Mouse (Mus musculus) embryonic facial prominence, embryonic 10.5 days (tissue): ENCODE results near the gene Fam98c. TPM values are rescaled to one million over a fixed set of nuclear protein-coding genes. Genes with fewer than 3 reads are reported as not detected.
"Not testable (repeated sequence)": the region's sequence is repeated elsewhere in the genome, so short reads cannot be mapped to it uniquely, and the experiment has no call there.

Experiments used
- DNase-seq: peaks from one replicate; pipeline ENCODE4 v3.0.0-alpha.2; 2017; ENCODE audit warnings: low spot score
- H3K27ac ChIP-seq: fragments of 300-500 bp; sonication (generic); replicated peaks from 2 replicates; pipeline ENCODE4 v1.5.1; 2016; ENCODE audit warnings: mild to moderate bottlenecking
- H3K27me3 ChIP-seq: fragments of 300-500 bp; sonication (generic); replicated peaks from 2 replicates; pipeline ENCODE4 v1.6.1; 2016; ENCODE audit warnings: low read depth, mild to moderate bottlenecking; ENCODE audit not compliant: poor library complexity, severe bottlenecking
- H3K36me3 ChIP-seq: fragments of 300-500 bp; sonication (generic); replicated peaks from 2 replicates; pipeline ENCODE4 v1.6.1; 2016; ENCODE audit warnings: mild to moderate bottlenecking, moderate library complexity
- H3K4me1 ChIP-seq: fragments of 300-500 bp; sonication (generic); 2 replicates; pipeline ENCODE4 v1.6.1; 2016
- H3K4me3 ChIP-seq: fragments of 300-500 bp; sonication (generic); 2 replicates; pipeline ENCODE4 v1.5.1; 2016; ENCODE audit warnings: mild to moderate bottlenecking, moderate library complexity
- H3K9me3 ChIP-seq: fragments of 300-500 bp; sonication (generic); 2 replicates; pipeline ENCODE4 v1.6.1; 2016; ENCODE audit warnings: mild to moderate bottlenecking
- WGBS: fragments of 180-500 bp; shearing (Covaris S2); methylation state at CpG from one replicate; pipeline ENCODE4 v1.1.7; 2016; 5-methylcytosine and 5-hydroxymethylcytosine counted together
- polyA plus RNA-seq: library from polyadenylated mRNA; unstranded; fragments of >200 nt; fragmentation: Nextera tagmentation; extraction: Ambion mirVana; gene quantifications from 2 replicates; pipeline ENCODE4 v1.2.1, GENCODE M21; 2016

The Fam98c gene
- polyA plus RNA-seq: 10.8 and 12.3 TPM in 2 replicates

- WGBS: 4% methylated on average over 68 of the region's 68 CpGs
- H3K27ac ChIP-seq: peak within 1 kb of the TSS; percentile 83
- H3K27me3 ChIP-seq: peaks cover 42% of the 10 kb centered on the region
- no peaks in the 10 kb centered on the region for H3K9me3 ChIP-seq
- DNase-seq: peak; percentile 89
- peaks cover 21% of the 10 kb centered on the region for H3K4me1 ChIP-seq
- H3K36me3 ChIP-seq: peaks cover 11% of the 10 kb centered on the region; the same call in 1 of the 2 replicates
- peak within 1 kb of the TSS; percentile 74 for H3K4me3 ChIP-seq
Observed at GRCm38 (mm10) chr7:29155838-29156782, at the start of gene Fam98c. Fam98c (minus strand) TSS chr7:29156234.

GRCm38 (mm10) chr7:29202577-29202976 lies 46.5 kb upstream of the Fam98c start:
- H3K9me3 ChIP-seq: no peaks in the 10 kb centered on the region
- 83% methylated on average over 6 of the region's 6 CpGs for WGBS
- no peak overlapping the region for H3K4me3 ChIP-seq
- H3K27ac ChIP-seq: no peak overlapping the region
- no peaks in the 10 kb centered on the region for H3K27me3 ChIP-seq
- H3K4me1 ChIP-seq: no peaks in the 10 kb centered on the region
- no peak for DNase-seq
- no peaks in the 10 kb centered on the region for H3K36me3 ChIP-seq

GRCm38 (mm10) chr7:29194230-29194629 lies 38.2 kb upstream of the Fam98c start:
- not testable (repeated sequence) for DNase-seq, H3K27me3 ChIP-seq, H3K36me3 ChIP-seq, H3K4me3 ChIP-seq, H3K27ac ChIP-seq, H3K4me1 ChIP-seq, H3K9me3 ChIP-seq
- 94% methylated on average over 1 of the region's 1 CpGs for WGBS

GRCm38 (mm10) chr7:29181323-29181722 lies 25.3 kb upstream of the Fam98c start:
- WGBS: 91% methylated on average over 4 of the region's 4 CpGs
- Histone ChIP-seq H3K27ac (0 out of 2 replicates have a peak overlapping the region, but pooled peaks have one; percentile 91), H3K4me1 (peaks cover 17% of the 10 kb centered on the region), H3K36me3 (peaks cover 23% of the 10 kb centered on the region), H3K4me3 (peak overlapping the region; percentile 78; the same call in 1 of the 2 replicates)
- not testable (repeated sequence) for H3K9me3 ChIP-seq, H3K27me3 ChIP-seq, DNase-seq

- Histone ChIP-seq H3K4me1 (peaks cover 17% of the 10 kb centered on the region), H3K9me3 (no peaks in the 10 kb centered on the region), H3K27me3 (no peaks in the 10 kb centered on the region), H3K27ac (peak overlapping the region; percentile 91; the same call in 1 of the 2 replicates), H3K36me3 (peaks cover 28% of the 10 kb centered on the region), H3K4me3 (peak overlapping the region; percentile 78)
- DNase-seq: no peak
- WGBS: 39% methylated on average over 5 of the region's 5 CpGs
Observed at GRCm38 (mm10) chr7:29180854-29181236, 24.8 kb upstream of the Fam98c start.

GRCm38 (mm10) chr7:29180077-29180853 lies 24.2 kb upstream of the Fam98c start, which contains the start of gene Psmd8:
Psmd8 (minus strand) TSS chr7:29180701.
- peaks cover 17% of the 10 kb centered on the region for H3K4me1 ChIP-seq
- peak within 1 kb of the TSS; percentile 91 for H3K27ac ChIP-seq
- H3K9me3 ChIP-seq: no peaks in the 10 kb centered on the region
- DNase-seq: peak; percentile 98
- peak within 1 kb of the TSS; percentile 78 for H3K4me3 ChIP-seq
- 0 out of 2 replicates have a peak, but pooled peaks cover 2% of the 10 kb centered on the region for H3K27me3 ChIP-seq
- H3K36me3 ChIP-seq: peaks cover 34% of the 10 kb centered on the region
- under 1% methylated on average over 62 of the region's 62 CpGs for WGBS

- Histone ChIP-seq H3K36me3 (peaks cover 43% of the 10 kb centered on the region), H3K27me3 (peaks cover 11% of the 10 kb centered on the region), H3K4me1 (peaks cover 17% of the 10 kb centered on the region), H3K4me3 (peak overlapping the region; percentile 78), H3K27ac (no peak overlapping the region), H3K9me3 (no peaks in the 10 kb centered on the region)
- 59% methylated on average over 7 of the region's 7 CpGs for whole genome bisulfite sequencing
- no peak for DNase-seq
Observed at GRCm38 (mm10) chr7:29179323-29179722, 23.3 kb upstream of the Fam98c start.

GRCm38 (mm10) chr7:29178106-29178505 lies 22.1 kb upstream of the Fam98c start:
- Histone ChIP-seq H3K4me1 (peaks cover 24% of the 10 kb centered on the region), H3K4me3 (no peak overlapping the region), H3K27ac (no peak overlapping the region), H3K9me3 (no peaks in the 10 kb centered on the region), H3K36me3 (peaks cover 55% of the 10 kb centered on the region), H3K27me3 (peaks cover 23% of the 10 kb centered on the region)
- DNase-seq: no peak
- 89% methylated on average over 4 of the region's 4 CpGs for WGBS

- 35% methylated on average over 32 of the region's 32 CpGs for WGBS
- H3K4me1 ChIP-seq: peaks cover 63% of the 10 kb centered on the region
- no peak overlapping the region for H3K27ac ChIP-seq
- no peaks in the 10 kb centered on the region for H3K9me3 ChIP-seq
- H3K27me3 ChIP-seq: peaks cover 66% of the 10 kb centered on the region
- peak overlapping the region; percentile 84 for H3K4me3 ChIP-seq
- peak; percentile 32 for DNase-seq
- H3K36me3 ChIP-seq: peaks cover 49% of the 10 kb centered on the region
Observed at GRCm38 (mm10) chr7:29172390-29173016, 16.5 kb upstream of the Fam98c start.

- Histone ChIP-seq H3K27me3 (peaks cover 72% of the 10 kb centered on the region), H3K27ac (peak overlapping the region; percentile 11; the same call in 1 of the 2 replicates), H3K4me3 (peak overlapping the region; percentile 84), H3K36me3 (peaks cover 41% of the 10 kb centered on the region), H3K9me3 (no peaks in the 10 kb centered on the region), H3K4me1 (peaks cover 65% of the 10 kb centered on the region)
- peak; percentile 42 for DNase-seq
- WGBS: 7% methylated on average over 34 of the region's 34 CpGs
Observed at GRCm38 (mm10) chr7:29171562-29172097, 15.6 kb upstream of the Fam98c start.

- 2% methylated on average over 43 of the region's 43 CpGs for WGBS
- Histone ChIP-seq H3K27ac (peak overlapping the region; percentile 11; the same call in 1 of the 2 replicates), H3K4me1 (peaks cover 65% of the 10 kb centered on the region), H3K27me3 (peaks cover 76% of the 10 kb centered on the region), H3K36me3 (peaks cover 39% of the 10 kb centered on the region), H3K4me3 (peak overlapping the region; percentile 84), H3K9me3 (no peaks in the 10 kb centered on the region)
- peak; percentile 57 for DNase-seq
Observed at GRCm38 (mm10) chr7:29170755-29171561, 14.9 kb upstream of the Fam98c start.
